Mouse (Mus musculus): Measurements from ENCODE around the gene Prr18.
A peak's percentile ranks its signal among the peaks of the same experiment; 100 is the strongest.
"Not testable (repeated sequence)": the region's sequence is repeated elsewhere in the genome, so short reads cannot be mapped to it uniquely, and the experiment has no call there.

The Prr18 gene

GRCm38 (mm10) chr17:8337159-8337558 is at the start of gene Prr18:
TSS of gene Prr18 (plus strand) at chr17:8337459.
- DNase-seq (ENCODE audit: inconsistent ontology term) = not testable (repeated sequence)

- DNase-seq (ENCODE audit: inconsistent ontology term) = no peak
Measured at GRCm38 (mm10) chr17:8289993-8290679, 47.1 kb upstream of the Prr18 start.

GRCm38 (mm10) chr17:8290736-8291135 is 46.5 kb upstream of the Prr18 start:
- no peak for DNase-seq (ENCODE audit: inconsistent ontology term)

GRCm38 (mm10) chr17:8295825-8296224 is 41.4 kb upstream of the Prr18 start:
- no peak for DNase-seq (ENCODE audit: inconsistent ontology term)

GRCm38 (mm10) chr17:8296313-8296844 is 40.9 kb upstream of the Prr18 start:
- DNase-seq (ENCODE audit: inconsistent ontology term) = no peak

- no peak for DNase-seq (ENCODE audit: inconsistent ontology term)
Measured at GRCm38 (mm10) chr17:8297746-8298145, 39.5 kb upstream of the Prr18 start.

GRCm38 (mm10) chr17:8298281-8298680 is 39.0 kb upstream of the Prr18 start:
- no peak for DNase-seq (ENCODE audit: inconsistent ontology term)

GRCm38 (mm10) chr17:8299524-8299923 is 37.7 kb upstream of the Prr18 start:
- DNase-seq (ENCODE audit: inconsistent ontology term) = peak; percentile 38

GRCm38 (mm10) chr17:8301515-8301914 is 35.7 kb upstream of the Prr18 start:
- no peak for DNase-seq (ENCODE audit: inconsistent ontology term)

GRCm38 (mm10) chr17:8302772-8303438 is 34.4 kb upstream of the Prr18 start:
- DNase-seq (ENCODE audit: inconsistent ontology term) = no peak

GRCm38 (mm10) chr17:8303671-8304070 is 33.6 kb upstream of the Prr18 start:
- DNase-seq (ENCODE audit: inconsistent ontology term) = no peak

- peak; percentile 51 for DNase-seq (ENCODE audit: inconsistent ontology term)
Measured at GRCm38 (mm10) chr17:8305801-8306200, 31.5 kb upstream of the Prr18 start.

- peak; percentile 98 for DNase-seq (ENCODE audit: inconsistent ontology term)
Measured at GRCm38 (mm10) chr17:8310838-8311614, 26.2 kb upstream of the Prr18 start, which contains the start of gene Sft2d1. TSS of gene Sft2d1 (plus strand) at chr17:8311102.

- no peak for DNase-seq (ENCODE audit: inconsistent ontology term)
Measured at GRCm38 (mm10) chr17:8311751-8312150, 25.5 kb upstream of the Prr18 start.

- DNase-seq (ENCODE audit: inconsistent ontology term) = no peak
Measured at GRCm38 (mm10) chr17:8313976-8314375, 23.3 kb upstream of the Prr18 start.

GRCm38 (mm10) chr17:8316251-8316650 is 21.0 kb upstream of the Prr18 start:
- DNase-seq (ENCODE audit: inconsistent ontology term) = no peak

- not testable (repeated sequence) for DNase-seq (ENCODE audit: inconsistent ontology term)
Measured at GRCm38 (mm10) chr17:8326877-8327276, 10.4 kb upstream of the Prr18 start.

GRCm38 (mm10) chr17:8328511-8329174 is 8.6 kb upstream of the Prr18 start:
- no peak for DNase-seq (ENCODE audit: inconsistent ontology term)

- no peak for DNase-seq (ENCODE audit: inconsistent ontology term)
Measured at GRCm38 (mm10) chr17:8330602-8331001, 6.7 kb upstream of the Prr18 start.

- DNase-seq (ENCODE audit: inconsistent ontology term) = peak; percentile 34
Measured at GRCm38 (mm10) chr17:8339666-8340374, 2.6 kb downstream of the Prr18 start.

Data from Muller cell, postnatal 12 days (primary cell).